In genomic region chr11:6596205-6596604, GRCm38 (mm10) we compare ENCODE assay signal across 34 mouse cellular contexts. TPM values are rescaled to one million over a fixed set of nuclear protein-coding genes. Genes with fewer than 3 reads are reported as not detected.
DNase-seq lines count a peak whose midpoint lies in the region; ATAC-seq and TF ChIP-seq lines count a peak whose summit lies in the region.
"Had no signal": no experiment of that assay in that cellular context is flagged by ENCODE, and none has a peak within 500 bp of the region (broad histone marks: within the 10 kb centered on the region; RNA-seq: fewer than 3 reads in every experiment).

No protein-coding gene starts in this region.

- peak overlapping the region; percentile 95 for H3K27ac ChIP-seq in liver, embryonic 13.5 days
- H3K27ac ChIP-seq in liver, embryonic 11.5 days (ENCODE audit: low read depth, low read length), result no peak overlapping the region
- no peak overlapping the region for H3K27ac ChIP-seq in cortical plate, adult 2 months (ENCODE audit: insufficient read depth, low read length)
- H3K27ac ChIP-seq: forebrain, embryonic 13.5 days; heart, embryonic 10.5 days; layer of hippocampus, adult 2 months; limb, embryonic 10.5 days had no signal

- WGBS in liver, embryonic 13.5 days (ENCODE audit: insufficient replicate concordance), result 98% methylated on average over 6 of the region's 6 CpGs
- WGBS in liver, embryonic 11.5 days, result 95% methylated on average over 6 of the region's 6 CpGs

- peak overlapping the region; percentile 61 for H3K9ac ChIP-seq in liver, embryonic 13.5 days
- no peak overlapping the region for H3K9ac ChIP-seq in liver, embryonic 11.5 days (ENCODE audit: low read depth, low read length)
- H3K9ac ChIP-seq: embryonic facial prominence, embryonic 12.5 days; forebrain, embryonic 13.5 days; neural tube, embryonic 15.5 days had no signal

- no peaks in the 10 kb centered on the region for H3K9me3 ChIP-seq in liver, embryonic 13.5 days (replicated peaks)
- no peaks in the 10 kb centered on the region for H3K9me3 ChIP-seq in liver, embryonic 11.5 days (ENCODE audit: control insufficient read depth, low read length)
- H3K9me3 ChIP-seq: embryonic facial prominence, embryonic 12.5 days; forebrain, embryonic 13.5 days; heart, embryonic 10.5 days; limb, embryonic 10.5 days; neural tube, embryonic 15.5 days had no signal

- H3K4me3 ChIP-seq in liver, embryonic 13.5 days (replicated peaks), result no peak overlapping the region
- H3K4me3 ChIP-seq in liver, embryonic 11.5 days (ENCODE audit: low read depth, low read length), result no peak overlapping the region
- no peak overlapping the region for H3K4me3 ChIP-seq in cortical plate, adult 2 months (ENCODE audit: insufficient read depth, low read length)
- H3K4me3 ChIP-seq: embryonic facial prominence, embryonic 12.5 days; forebrain, embryonic 13.5 days; heart, embryonic 10.5 days; layer of hippocampus, adult 2 months; limb, embryonic 10.5 days; myocyte; neural tube, embryonic 15.5 days had no signal

- peak; percentile 88 for DNase-seq in heart, adult 11 months
- no peak for DNase-seq in heart, postnatal 4 days
- DNase-seq in liver, embryonic 13.5 days, result no peak
- no peak for DNase-seq in liver, embryonic 11.5 days (ENCODE audit: low spot score)
- peak; percentile 27 for DNase-seq in brain, adult 2 months (ENCODE audit: low read depth, low spot score)
- no peak for DNase-seq in thymus, postnatal 10 days (ENCODE audit: low spot score in 2 of 2)
- DNase-seq: adrenal gland, adult 2 months; cerebellum, adult 9-11 months; kidney, postnatal 25 days; lung, postnatal 4 days; right cerebral cortex, adult 18-20 months; right cerebral cortex, postnatal 4 days; thymus, postnatal 36 days had no signal

- TF ChIP-seq CTCF in cortical plate, adult 2 months (IDR thresholded peaks at IDR 0.05; ENCODE audit: extremely low read depth, insufficient read depth, low read length), result no peak

- H3K36me3 ChIP-seq in liver, embryonic 13.5 days, result peaks cover 74% of the 10 kb centered on the region
- peaks cover 41% of the 10 kb centered on the region for H3K36me3 ChIP-seq in liver, embryonic 11.5 days (ENCODE audit: control insufficient read depth, insufficient read depth, low read length)

- 0 out of 2 replicates have a peak, but pooled peaks have one; percentile 29 for TF ChIP-seq POLR2A in cortical plate, adult 2 months (IDR thresholded peaks at IDR 0.05; ENCODE audit: extremely low read depth, insufficient read depth, low read length)

- no peaks in the 10 kb centered on the region for H3K27me3 ChIP-seq in liver, embryonic 13.5 days
- H3K27me3 ChIP-seq in liver, embryonic 11.5 days (replicated peaks; ENCODE audit: control insufficient read depth, insufficient read depth, low read length), result no peaks in the 10 kb centered on the region
- H3K27me3 ChIP-seq: embryonic facial prominence, embryonic 12.5 days; forebrain, embryonic 13.5 days; neural tube, embryonic 15.5 days had no signal

- no peak for ATAC-seq in liver, embryonic 13.5 days (ENCODE audit: low read depth)
- ATAC-seq in liver, embryonic 11.5 days (replicated peaks; ENCODE audit: low FRiP score), result no peak
- ATAC-seq: forebrain, embryonic 13.5 days; intestine, embryonic 16.5 days had no signal

- no peak overlapping the region for H3K4me2 ChIP-seq in liver, embryonic 13.5 days
- no peak overlapping the region for H3K4me2 ChIP-seq in liver, embryonic 11.5 days
- H3K4me2 ChIP-seq: embryonic facial prominence, embryonic 12.5 days; forebrain, embryonic 13.5 days; neural tube, embryonic 15.5 days had no signal

- peaks cover 100% of the 10 kb centered on the region for H3K4me1 ChIP-seq in liver, embryonic 13.5 days (replicated peaks)
- peaks cover 55% of the 10 kb centered on the region for H3K4me1 ChIP-seq in liver, embryonic 11.5 days (replicated peaks; ENCODE audit: control insufficient read depth, insufficient read depth, low read length)
- H3K4me1 ChIP-seq in cortical plate, adult 2 months (ENCODE audit: control insufficient read depth, insufficient read depth, low read length), result no peaks in the 10 kb centered on the region

RNA-seq across cellular contexts. Expression of gene Nacad, which starts 9.6 kb away (rescaled TPM):
- total RNA-seq in heart, postnatal 4 days (2021), result 1 to 10 TPM; 1.7 to 2.5 TPM
- 5.0 and 5.7 TPM in 2 replicates for polyA plus RNA-seq in liver, embryonic 13.5 days (2015; fragmentation: Nextera tagmentation; extraction: Ambion mirVana)
- polyA plus RNA-seq in liver, embryonic 11.5 days (2014; fragmentation: Nextera tagmentation; extraction: Ambion mirVana), result 2.9 and 3.6 TPM in 2 replicates
- 52.3 and 54.1 TPM in 2 replicates for polyA plus RNA-seq in cortical plate, adult 2 months (2012; rRNA removed)
- total RNA-seq: megakaryocyte-erythroid progenitor cell, adult 5-6 weeks had no signal

RNA-seq across cellular contexts. Expression of gene Tbrg4, which starts 29.7 kb away (rescaled TPM):
- 100 to 1,000 TPM; 105 to 108 TPM for total RNA-seq in heart, postnatal 4 days (2021)
- polyA plus RNA-seq in liver, embryonic 13.5 days (2015; fragmentation: Nextera tagmentation; extraction: Ambion mirVana), result 46.1 and 46.2 TPM in 2 replicates
- polyA plus RNA-seq in liver, embryonic 11.5 days (2014; fragmentation: Nextera tagmentation; extraction: Ambion mirVana), result 94.3 and 103 TPM in 2 replicates
- 57.5 and 60.2 TPM in 2 replicates for polyA plus RNA-seq in cortical plate, adult 2 months (2012; rRNA removed)

RNA-seq across cellular contexts. Expression of gene Wap, which starts 42.2 kb away (rescaled TPM):
- not detected for total RNA-seq in heart, postnatal 4 days (2021)
- not detected in 2 replicates for polyA plus RNA-seq in liver, embryonic 13.5 days (2015; fragmentation: Nextera tagmentation; extraction: Ambion mirVana)
- not detected in 2 replicates for polyA plus RNA-seq in liver, embryonic 11.5 days (2014; fragmentation: Nextera tagmentation; extraction: Ambion mirVana)
- not detected in 2 replicates for polyA plus RNA-seq in cortical plate, adult 2 months (2012; rRNA removed)
- total RNA-seq: adrenal gland, adult 2 months; adrenal gland, postnatal 4 days; gastrocnemius, adult 8-10 months; hematopoietic stem cell, adult 5-6 weeks; layer of hippocampus, adult 2 months; layer of hippocampus, postnatal 25 days; liver, adult 2 months; megakaryocyte-erythroid progenitor cell, adult 5-6 weeks; MEL had no signal
- polyA plus RNA-seq: adrenal gland, adult 2 months; C2C12; embryonic facial prominence, embryonic 12.5 days; forebrain, embryonic 13.5 days; heart, embryonic 10.5 days; heart, embryonic 16.5 days; intestine, embryonic 16.5 days; kidney, embryonic 14.5 days; limb, embryonic 10.5 days; liver, adult 2 months; lung, embryonic 16.5 days; myocyte; neural tube, embryonic 15.5 days; stomach, embryonic 14.5 days had no signal

RNA-seq across cellular contexts. Expression of gene Ccm2, which starts 49.5 kb away (rescaled TPM):
- 10 to 100 TPM; 31.8 to 34.1 TPM for total RNA-seq in heart, postnatal 4 days (2021)
- 45.8 and 46.1 TPM in 2 replicates for polyA plus RNA-seq in liver, embryonic 13.5 days (2015; fragmentation: Nextera tagmentation; extraction: Ambion mirVana)
- polyA plus RNA-seq in liver, embryonic 11.5 days (2014; fragmentation: Nextera tagmentation; extraction: Ambion mirVana), result 74.5 and 82.1 TPM in 2 replicates
- 92.0 and 106 TPM in 2 replicates for polyA plus RNA-seq in cortical plate, adult 2 months (2012; rRNA removed)

Comparison
In these comparisons a context has a peak if more than half of its experiments do, and no peak if none do; other contexts are left out.
1. DNase-seq: peak in heart, adult 11 months (single experiment) and brain, adult 2 months (single experiment); none in heart, postnatal 4 days (single experiment), liver, embryonic 13.5 days (single experiment), liver, embryonic 11.5 days (single experiment) and thymus, postnatal 10 days (0 of 2).